Mouse (Mus musculus) layer of hippocampus, adult 8-10 months (tissue): ENCODE results near the gene Casc1. TPM values are rescaled to one million over a fixed set of nuclear protein-coding genes. Genes with fewer than 3 reads are reported as not detected.
"Not testable (repeated sequence)": the region's sequence is repeated elsewhere in the genome, so short reads cannot be mapped to it uniquely, and the experiment has no call there.

Source experiments
- DNase-seq, 2 experiments: peaks; one replicate each; pipeline ENCODE4 v3.0.0; 2022; ENCODE audit warnings: low spot score in 2 of 2
- total RNA-seq, 4 experiments: library from RNA; stranded (reverse); gene quantifications; 2 replicates each; pipeline ENCODE4 v1.2.4; 2022

Casc1 gene
- total RNA-seq, 4 experiments from 2014 or later = 1.3 to 2.3 (median 2.0) TPM

DNA sequence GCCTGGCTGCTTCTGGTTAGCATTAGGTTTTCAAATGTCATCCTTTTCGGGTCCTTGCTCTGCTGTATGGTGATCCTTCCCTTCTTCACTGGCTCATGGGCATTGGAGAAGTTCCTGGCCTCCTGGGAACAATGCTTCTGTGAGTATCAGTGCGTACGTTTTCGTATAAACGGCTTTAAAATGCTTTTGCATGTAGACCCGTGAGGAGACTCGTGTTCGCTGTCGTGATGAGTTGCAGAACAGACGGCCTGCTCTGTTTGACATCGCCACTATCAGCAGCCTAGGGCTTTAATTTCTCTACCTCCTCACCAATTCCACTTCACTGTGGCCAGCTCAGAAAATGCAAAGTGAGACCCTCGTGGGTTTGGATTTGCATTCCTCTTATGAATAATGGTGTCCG lies 71.6 kb downstream of the Casc1 start:
- DNase-seq = no peak

DNA sequence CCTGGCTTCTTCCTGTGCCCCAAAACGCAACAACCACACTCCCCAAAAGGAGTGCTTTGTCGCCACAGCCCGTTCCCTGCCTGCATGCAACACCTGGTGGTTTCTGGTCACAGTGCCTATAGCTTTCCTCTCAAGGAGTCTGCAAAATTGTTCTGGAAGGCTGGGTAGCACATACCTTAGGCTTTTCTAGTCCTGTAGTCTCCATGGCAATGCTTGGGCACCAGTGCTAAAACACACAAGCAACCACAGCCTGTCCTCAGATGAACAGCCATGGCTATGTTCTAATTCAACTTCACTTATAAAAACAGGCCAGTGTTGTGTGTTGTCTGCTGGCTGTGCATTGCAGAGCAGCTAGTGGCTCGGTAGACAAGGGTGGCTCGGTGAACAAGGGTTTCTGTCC lies 74.0 kb downstream of the Casc1 start:
- DNase-seq = no peak

- DNase-seq = no peak
Measured at GRCm38 (mm10) chr6:145135804-145136203, 75.0 kb downstream of the Casc1 start.

- DNase-seq = no peak
Measured at GRCm38 (mm10) chr6:145135295-145135694, 75.5 kb downstream of the Casc1 start.

GRCm38 (mm10) chr6:145132969-145133368 lies 77.8 kb downstream of the Casc1 start:
- DNase-seq = not testable (repeated sequence)

- DNase-seq = no peak
Measured at GRCm38 (mm10) chr6:145131991-145132390, 78.8 kb downstream of the Casc1 start.

DNA sequence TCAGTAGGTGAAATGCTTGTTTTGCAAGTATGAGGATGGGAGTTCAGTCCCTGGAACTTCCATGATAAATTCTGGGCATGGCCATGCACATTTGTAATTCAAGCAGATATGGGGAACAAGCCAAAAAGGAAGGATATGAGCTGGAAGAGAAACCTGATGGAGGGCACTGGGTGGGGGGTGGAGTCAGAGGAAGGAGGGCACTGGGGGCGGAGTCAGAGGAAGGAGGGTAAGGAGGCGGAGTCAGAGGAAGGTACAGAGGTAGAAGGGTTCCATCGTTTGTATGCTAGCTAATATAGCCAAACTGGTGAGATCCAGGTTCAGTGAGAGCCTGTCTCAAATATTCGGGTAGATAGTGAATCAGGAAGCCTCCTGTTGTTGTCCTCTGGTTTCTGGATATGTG lies 81.2 kb downstream of the Casc1 start:
- no peak for DNase-seq

DNA sequence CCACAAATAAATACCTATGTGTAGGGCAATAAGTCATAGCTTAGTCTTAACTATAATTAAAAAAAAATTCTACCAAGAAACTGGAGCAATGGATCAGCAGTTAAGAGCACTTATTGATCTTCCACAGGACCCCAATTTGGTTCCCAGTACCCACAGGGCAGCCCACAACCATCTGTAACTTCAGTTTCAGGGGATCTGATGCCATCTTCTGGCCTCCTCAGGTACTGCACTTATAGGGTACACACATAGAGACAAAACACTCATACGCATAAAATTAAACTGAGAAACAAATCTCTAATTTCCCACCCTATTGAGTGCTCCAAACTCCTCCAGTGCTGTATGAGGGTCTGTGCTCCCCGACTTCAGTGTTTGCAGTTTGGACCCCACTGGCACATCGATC lies 83.2 kb downstream of the Casc1 start:
- no peak for DNase-seq

DNA sequence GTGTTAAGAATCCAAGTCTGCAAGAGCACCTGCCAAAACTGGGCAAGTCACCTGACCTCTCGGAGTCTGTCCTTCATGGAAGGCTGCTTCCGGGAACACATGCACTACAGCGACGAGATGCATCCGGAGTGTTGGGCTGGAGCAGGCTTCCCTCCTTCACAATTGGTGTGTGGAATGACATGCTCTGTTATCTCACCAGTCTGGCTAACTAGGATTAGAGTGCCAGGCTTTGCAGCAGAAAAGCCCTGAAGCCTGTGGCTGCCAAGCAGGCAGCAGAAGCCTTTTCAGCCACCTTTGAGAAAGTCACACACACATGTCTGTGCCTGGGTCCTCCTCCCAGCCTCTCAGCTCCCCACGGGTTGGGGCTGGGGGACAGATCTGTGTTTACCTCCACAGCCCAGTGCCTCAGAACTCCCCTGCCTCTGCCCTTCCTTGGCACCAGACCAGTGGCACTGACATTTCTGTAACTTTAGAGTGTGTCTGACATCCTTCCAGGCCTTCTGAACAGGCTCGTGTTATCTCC lies 85.2 kb downstream of the Casc1 start:
- DNase-seq = no peak

Other genes starting within 250 kb of the Casc1 start
- gene Bcat1, start 134.8 kb downstream of the Casc1 start, total RNA-seq = 100 to 1,000 TPM; 100 to 112 (median 107) TPM
- gene Lrmp, start 95.4 kb downstream of the Casc1 start, total RNA-seq = 10 to 100 TPM in 2 of 4 experiments, 1 to 10 TPM in 2; 4.2 to 14.8 (median 9.0) TPM
- 10 to 100 TPM; 22.7 to 25.6 (median 23.3) TPM for gene Etfrf1, start 129 bp upstream of the Casc1 start, total RNA-seq
- 10 to 100 TPM; 66.0 to 82.4 (median 74.5) TPM for gene Kras, start 39.2 kb upstream of the Casc1 start, total RNA-seq